Mouse (Mus musculus) embryonic facial prominence, embryonic 10.5 days (tissue): ENCODE results near the gene Cds1. TPM values are rescaled to one million over a fixed set of nuclear protein-coding genes. Genes with fewer than 3 reads are reported as not detected.

Experiments
- DNase-seq: peaks from one replicate; pipeline ENCODE4 v3.0.0-alpha.2; 2017; ENCODE audit warnings: low spot score
- H3K27ac ChIP-seq: fragments of 300-500 bp; sonication (generic); replicated peaks from 2 replicates; pipeline ENCODE4 v1.5.1; 2016; ENCODE audit warnings: mild to moderate bottlenecking
- H3K27me3 ChIP-seq: fragments of 300-500 bp; sonication (generic); replicated peaks from 2 replicates; pipeline ENCODE4 v1.6.1; 2016; ENCODE audit warnings: low read depth, mild to moderate bottlenecking; ENCODE audit not compliant: poor library complexity, severe bottlenecking
- H3K36me3 ChIP-seq: fragments of 300-500 bp; sonication (generic); replicated peaks from 2 replicates; pipeline ENCODE4 v1.6.1; 2016; ENCODE audit warnings: mild to moderate bottlenecking, moderate library complexity
- H3K4me1 ChIP-seq: fragments of 300-500 bp; sonication (generic); 2 replicates; pipeline ENCODE4 v1.6.1; 2016
- H3K4me3 ChIP-seq: fragments of 300-500 bp; sonication (generic); 2 replicates; pipeline ENCODE4 v1.5.1; 2016; ENCODE audit warnings: mild to moderate bottlenecking, moderate library complexity
- H3K9me3 ChIP-seq: fragments of 300-500 bp; sonication (generic); 2 replicates; pipeline ENCODE4 v1.6.1; 2016; ENCODE audit warnings: mild to moderate bottlenecking
- WGBS: fragments of 180-500 bp; shearing (Covaris S2); methylation state at CpG from one replicate; pipeline ENCODE4 v1.1.7; 2016; 5-methylcytosine and 5-hydroxymethylcytosine counted together
- polyA plus RNA-seq: library from polyadenylated mRNA; unstranded; fragments of >200 nt; fragmentation: Nextera tagmentation; extraction: Ambion mirVana; gene quantifications from 2 replicates; pipeline ENCODE4 v1.2.1, GENCODE M21; 2016

Cds1 gene
- polyA plus RNA-seq, 1 experiment from 2014 or later: 0.74 TPM

DNA sequence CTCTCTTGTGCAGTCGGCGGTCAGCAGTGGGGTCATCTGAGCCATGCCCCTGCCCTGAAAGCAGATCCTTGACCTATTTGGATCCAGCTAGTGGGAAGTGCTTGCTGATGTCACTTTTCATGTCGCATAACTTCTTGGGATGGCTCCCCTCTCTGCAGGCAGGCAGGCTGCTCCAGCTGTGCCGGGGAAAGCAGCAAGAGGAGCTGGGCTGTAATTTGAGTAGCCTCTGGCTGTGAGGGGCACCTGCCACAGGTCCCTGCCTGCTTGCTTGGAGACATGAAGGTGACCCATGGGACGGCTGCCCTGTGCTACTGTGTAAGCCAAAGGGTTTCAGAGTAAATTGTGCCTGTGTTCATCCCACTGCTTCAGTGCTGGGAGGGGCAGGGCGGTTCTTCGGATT lies 54.9 kb downstream of the Cds1 start:
- DNase-seq: peak; percentile 62
- Histone ChIP-seq H3K4me1 (peaks cover 48% of the 10 kb centered on the region), H3K27me3 (peaks cover 43% of the 10 kb centered on the region)

DNA sequence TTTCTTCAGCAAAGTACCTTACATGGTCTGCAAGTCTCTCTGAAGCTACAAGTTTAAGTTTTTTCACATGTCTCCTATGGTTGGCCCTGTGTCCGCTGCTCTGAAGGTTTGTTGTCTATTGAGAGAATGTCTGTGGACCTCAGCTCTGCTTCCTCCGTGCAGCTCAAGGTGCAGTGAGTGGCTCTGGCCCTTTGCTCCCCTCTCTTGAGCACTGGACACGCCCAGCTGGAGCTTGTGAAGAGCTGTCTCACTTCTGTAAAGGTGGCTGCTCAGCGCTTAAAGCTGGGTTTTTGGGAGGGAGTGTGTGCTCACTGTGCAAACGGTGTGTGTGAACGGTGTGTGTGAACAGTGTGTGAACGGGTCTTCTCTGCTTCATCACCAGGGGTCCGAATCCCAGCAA lies 56.1 kb downstream of the Cds1 start:
- no peak for DNase-seq

More for the DNA sequence above, 54.9 kb downstream of the Cds1 start:
- no peak overlapping the region for H3K4me3 ChIP-seq
- no peaks in the 10 kb centered on the region for H3K9me3 ChIP-seq
- no peak overlapping the region for H3K27ac ChIP-seq
- 10% methylated on average over 7 of the region's 7 CpGs for WGBS
- no peaks in the 10 kb centered on the region for H3K36me3 ChIP-seq

DNA sequence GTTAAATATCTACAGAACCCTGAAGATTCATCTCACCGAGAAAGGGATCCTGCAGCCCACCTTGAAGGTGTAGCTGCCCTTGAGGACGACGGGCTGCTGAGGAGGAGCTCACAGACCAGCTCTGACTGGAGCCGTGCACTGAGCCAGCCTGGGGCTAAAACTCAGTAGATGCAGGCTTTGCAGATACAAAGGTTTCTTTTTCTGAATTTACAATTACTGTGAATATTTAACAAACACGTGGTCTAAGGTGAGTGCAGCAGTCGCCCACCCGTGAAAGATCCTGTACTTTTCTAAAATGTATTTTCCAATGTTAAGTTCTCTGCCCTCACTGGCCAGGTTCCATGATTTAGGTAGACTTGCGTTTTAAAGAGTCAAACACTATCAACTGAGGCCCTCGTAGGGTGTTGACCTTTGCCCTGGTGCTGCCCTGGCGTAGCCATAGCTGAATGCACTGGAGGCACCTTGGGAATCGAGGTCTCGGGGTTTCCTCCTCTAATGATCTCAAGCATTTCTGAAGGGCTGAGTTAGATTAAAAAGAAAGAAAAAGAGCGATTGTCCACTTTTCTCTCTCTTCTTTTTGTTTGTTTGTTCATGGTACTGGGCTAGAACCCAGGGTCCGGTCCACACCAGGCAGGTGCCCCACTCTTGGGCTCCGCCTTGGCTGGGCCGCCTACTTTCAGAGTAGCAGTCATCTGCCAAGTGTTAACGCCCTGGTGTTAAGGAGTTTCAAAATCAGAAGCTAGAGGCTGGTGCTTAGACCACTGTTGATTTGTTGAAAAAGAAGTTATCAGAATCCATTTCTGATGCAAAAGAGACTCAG lies 56.8 kb downstream of the Cds1 start:
- Histone ChIP-seq H3K9me3 (no peaks in the 10 kb centered on the region), H3K36me3 (no peaks in the 10 kb centered on the region), H3K4me1 (peaks cover 61% of the 10 kb centered on the region), H3K27ac (no peak overlapping the region), H3K27me3 (peaks cover 57% of the 10 kb centered on the region), H3K4me3 (no peak overlapping the region)
- 42% methylated on average over 17 of the region's 17 CpGs for WGBS
- DNase-seq: no peak

More for the DNA sequence above, 56.1 kb downstream of the Cds1 start:
- H3K4me3 ChIP-seq: no peak overlapping the region
- H3K27ac ChIP-seq: no peak overlapping the region
- peaks cover 51% of the 10 kb centered on the region for H3K27me3 ChIP-seq
- WGBS: 68% methylated on average over 8 of the region's 8 CpGs
- H3K4me1 ChIP-seq: peaks cover 58% of the 10 kb centered on the region
- no peaks in the 10 kb centered on the region for H3K9me3 ChIP-seq
- no peaks in the 10 kb centered on the region for H3K36me3 ChIP-seq

DNA sequence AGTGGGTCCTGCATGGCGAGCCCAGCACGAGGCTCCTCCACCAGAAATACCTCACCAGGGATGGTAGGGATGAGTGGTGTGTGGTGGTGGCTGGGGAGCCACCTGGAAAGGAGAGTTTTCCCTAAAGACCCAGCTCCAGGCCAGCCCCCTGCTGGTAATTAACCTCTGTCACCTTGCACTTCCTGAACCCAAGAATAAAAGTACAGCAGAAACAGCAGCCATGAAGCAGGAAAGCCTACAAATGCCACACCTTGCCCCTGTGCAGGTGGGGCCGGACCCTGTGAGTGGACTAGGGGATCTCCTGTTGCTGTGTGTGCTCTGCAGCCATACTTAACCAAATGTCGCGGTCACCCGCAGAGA lies 57.4 kb downstream of the Cds1 start:
- Histone ChIP-seq H3K36me3 (no peaks in the 10 kb centered on the region), H3K27me3 (peaks cover 63% of the 10 kb centered on the region), H3K4me1 (peaks cover 63% of the 10 kb centered on the region), H3K4me3 (no peak overlapping the region), H3K9me3 (no peaks in the 10 kb centered on the region), H3K27ac (no peak overlapping the region)
- no peak for DNase-seq
- WGBS: 38% methylated on average over 6 of the region's 6 CpGs

DNA sequence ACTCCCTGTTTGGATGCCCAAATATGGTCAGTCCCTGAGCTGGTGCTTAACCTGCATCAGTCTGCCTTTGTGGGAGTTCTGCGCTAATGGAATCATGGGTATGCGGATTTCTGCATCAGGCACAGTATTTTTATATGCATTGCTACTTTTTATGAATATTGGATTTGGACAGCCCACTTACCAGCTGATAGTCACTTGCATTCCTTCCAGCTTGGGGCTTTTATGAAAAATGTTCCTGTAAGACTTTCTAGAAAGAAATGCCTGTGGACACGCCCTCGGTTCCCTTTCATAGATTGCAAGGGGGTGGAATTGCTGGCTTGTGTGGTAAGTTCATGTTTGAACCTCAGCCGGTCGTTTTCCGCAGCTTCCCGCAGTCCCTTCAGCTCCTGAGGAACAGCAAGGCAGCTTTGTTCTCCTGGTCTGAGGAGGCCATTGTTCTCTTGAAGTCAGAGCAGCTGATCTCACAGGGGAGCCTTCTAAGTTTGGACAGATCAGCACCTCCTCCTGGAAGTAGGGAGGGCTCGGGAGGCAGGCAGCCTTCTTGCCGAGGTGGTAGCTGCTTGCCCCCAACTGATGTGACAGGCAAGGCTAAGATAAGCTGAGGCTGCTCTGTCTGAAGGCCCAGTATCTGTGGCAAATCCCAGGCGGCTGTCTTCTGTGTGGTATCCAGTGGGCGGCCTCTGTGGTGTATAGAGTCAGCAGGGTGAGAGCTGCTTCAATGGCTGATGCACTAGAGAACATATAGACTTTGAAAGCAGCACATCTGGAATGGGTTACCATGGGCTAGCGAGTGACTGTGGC lies 60.4 kb downstream of the Cds1 start:
- 0 out of 2 replicates have a peak, but pooled peaks cover 2% of the 10 kb centered on the region for H3K36me3 ChIP-seq
- H3K4me1 ChIP-seq: peaks cover 56% of the 10 kb centered on the region
- H3K9me3 ChIP-seq: no peaks in the 10 kb centered on the region
- peak; percentile 45 for DNase-seq
- H3K27ac ChIP-seq: no peak overlapping the region; the same call in 1 of the 2 replicates
- peaks cover 63% of the 10 kb centered on the region for H3K27me3 ChIP-seq
- 19% methylated on average over 13 of the region's 13 CpGs for whole genome bisulfite sequencing
- no peak overlapping the region for H3K4me3 ChIP-seq

DNA sequence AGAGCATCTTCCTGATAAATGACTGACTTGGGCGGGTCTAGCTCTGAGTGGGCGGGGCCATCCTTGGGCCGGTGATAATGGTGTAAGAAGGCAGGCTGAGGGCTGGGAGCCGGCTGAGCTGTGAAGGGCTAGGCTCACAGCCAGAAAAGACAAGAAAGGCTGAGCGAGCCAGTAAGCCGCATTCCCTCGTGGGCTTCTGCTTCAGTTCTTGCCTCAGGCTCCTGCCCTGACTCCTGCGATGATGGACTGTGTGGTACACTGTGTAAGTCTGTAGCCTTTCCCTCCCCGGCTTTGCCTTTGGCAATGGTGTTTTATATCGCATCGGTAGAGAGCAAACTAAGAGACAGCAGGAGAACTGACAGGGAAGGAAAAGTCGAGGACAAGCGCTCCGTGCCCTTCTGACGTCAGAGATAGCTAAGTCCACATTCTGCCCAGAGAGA lies 61.6 kb downstream of the Cds1 start:
- H3K36me3 ChIP-seq: peaks cover 9% of the 10 kb centered on the region

DNA sequence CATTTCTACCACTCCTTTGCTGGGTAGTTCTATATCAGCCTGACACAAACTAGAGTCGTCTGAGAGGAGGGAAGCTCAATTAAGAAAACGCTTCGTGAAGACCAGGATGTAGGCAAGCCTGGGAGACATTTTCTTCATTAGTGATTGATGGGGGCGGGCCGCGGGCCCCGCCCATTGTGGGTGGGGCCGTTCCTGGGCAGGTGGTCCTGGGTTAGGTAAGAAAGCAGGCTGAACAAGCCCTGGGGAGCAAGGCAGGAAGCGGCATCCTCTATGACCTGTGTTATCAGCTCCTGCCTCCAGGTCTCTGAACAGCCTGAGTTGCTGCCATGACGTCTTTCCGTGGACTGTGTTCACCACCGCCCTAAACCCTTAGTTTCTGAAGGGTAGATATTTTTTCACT lies 62.5 kb downstream of the Cds1 start:
- peaks cover 47% of the 10 kb centered on the region for H3K27me3 ChIP-seq
- 34% methylated on average over 12 of the region's 12 CpGs for WGBS
- H3K4me3 ChIP-seq: no peak overlapping the region
- no peak overlapping the region for H3K27ac ChIP-seq
- H3K4me1 ChIP-seq: peaks cover 34% of the 10 kb centered on the region
- DNase-seq: no peak
- H3K9me3 ChIP-seq: no peaks in the 10 kb centered on the region
- peaks cover 18% of the 10 kb centered on the region for H3K36me3 ChIP-seq

More for the DNA sequence above, 61.6 kb downstream of the Cds1 start:
- Histone ChIP-seq H3K27me3 (peaks cover 51% of the 10 kb centered on the region), H3K9me3 (no peaks in the 10 kb centered on the region), H3K4me3 (peak overlapping the region; percentile 39), H3K27ac (no peak overlapping the region), H3K4me1 (peaks cover 44% of the 10 kb centered on the region)
- WGBS: 7% methylated on average over 15 of the region's 15 CpGs
- peak; percentile 60 for DNase-seq

DNA sequence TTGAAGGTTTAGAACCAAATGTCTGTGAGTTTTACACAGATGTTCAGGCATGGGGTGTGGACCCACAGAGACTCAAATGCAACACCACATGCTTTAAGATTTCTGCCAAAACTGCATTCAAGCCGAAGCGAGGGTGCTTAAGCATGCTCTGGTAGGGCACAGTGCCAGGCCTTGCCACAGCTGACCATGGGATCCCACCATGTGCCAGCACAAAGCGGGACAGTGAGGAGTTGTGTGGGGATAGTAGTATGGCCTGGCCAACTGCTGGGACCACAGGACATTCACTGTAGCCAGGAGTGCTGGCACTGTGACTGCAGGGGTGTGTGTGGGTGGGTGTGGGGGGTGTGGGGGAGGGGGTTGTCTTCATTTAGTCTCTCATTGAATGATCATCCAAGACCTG lies 64.0 kb downstream of the Cds1 start:
- peaks cover 30% of the 10 kb centered on the region for H3K4me1 ChIP-seq
- H3K9me3 ChIP-seq: no peaks in the 10 kb centered on the region
- H3K27me3 ChIP-seq: peaks cover 32% of the 10 kb centered on the region
- 94% methylated on average over 3 of the region's 3 CpGs for WGBS
- H3K4me3 ChIP-seq: no peak overlapping the region
- peaks cover 29% of the 10 kb centered on the region for H3K36me3 ChIP-seq
- H3K27ac ChIP-seq: no peak overlapping the region
- no peak for DNase-seq

DNA sequence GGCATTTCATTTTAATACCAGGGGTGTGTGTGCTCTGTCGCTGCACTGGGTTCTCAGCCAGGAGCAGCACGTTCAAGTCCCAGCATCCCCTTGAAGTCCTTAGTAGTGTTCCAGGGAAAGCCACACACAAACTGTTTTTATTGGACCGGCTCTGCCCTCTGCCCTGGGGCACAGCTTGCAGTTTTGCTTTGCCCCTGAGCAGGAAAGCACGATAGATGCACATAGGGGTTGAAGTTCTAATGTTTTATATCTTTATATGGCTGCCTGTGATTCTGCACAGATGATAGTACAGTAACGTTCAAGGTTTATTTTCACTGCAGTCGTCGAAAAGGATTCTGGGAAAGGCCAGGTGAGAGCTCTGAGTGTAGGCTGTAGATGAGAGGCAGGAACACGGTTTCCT lies 65.2 kb downstream of the Cds1 start:
- H3K4me1 ChIP-seq: peaks cover 25% of the 10 kb centered on the region
- H3K4me3 ChIP-seq: no peak overlapping the region
- peaks cover 20% of the 10 kb centered on the region for H3K27me3 ChIP-seq
- WGBS: 81% methylated on average over 8 of the region's 8 CpGs
- H3K36me3 ChIP-seq: peaks cover 38% of the 10 kb centered on the region
- no peaks in the 10 kb centered on the region for H3K9me3 ChIP-seq
- no peak overlapping the region for H3K27ac ChIP-seq
- no peak for DNase-seq

DNA sequence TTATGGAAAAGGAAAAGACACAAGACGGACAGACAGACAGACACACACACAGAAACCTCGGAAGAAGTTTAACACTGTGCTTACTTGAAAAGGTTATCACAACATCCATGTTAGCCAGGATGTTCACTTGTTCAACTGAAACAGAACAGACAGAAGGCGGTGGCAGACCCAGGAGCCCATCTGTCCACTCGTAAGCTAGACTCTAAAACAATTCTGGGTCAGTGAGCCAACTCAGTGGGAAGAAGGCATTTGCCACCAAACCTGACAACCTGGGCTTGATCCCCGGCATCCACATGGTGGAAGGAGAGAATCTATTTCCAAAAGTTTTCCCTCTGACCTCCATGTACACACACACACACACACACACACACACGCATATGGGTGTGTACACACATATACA lies 67.1 kb downstream of the Cds1 start:
- H3K4me1 ChIP-seq: peaks cover 13% of the 10 kb centered on the region
- no peak overlapping the region for H3K4me3 ChIP-seq
- no peak for DNase-seq
- H3K27ac ChIP-seq: no peak overlapping the region
- 91% methylated on average over 6 of the region's 6 CpGs for WGBS
- H3K36me3 ChIP-seq: peaks cover 57% of the 10 kb centered on the region
- H3K9me3 ChIP-seq: no peaks in the 10 kb centered on the region
- H3K27me3 ChIP-seq: peaks cover 7% of the 10 kb centered on the region; the same call in 1 of the 2 replicates

DNA sequence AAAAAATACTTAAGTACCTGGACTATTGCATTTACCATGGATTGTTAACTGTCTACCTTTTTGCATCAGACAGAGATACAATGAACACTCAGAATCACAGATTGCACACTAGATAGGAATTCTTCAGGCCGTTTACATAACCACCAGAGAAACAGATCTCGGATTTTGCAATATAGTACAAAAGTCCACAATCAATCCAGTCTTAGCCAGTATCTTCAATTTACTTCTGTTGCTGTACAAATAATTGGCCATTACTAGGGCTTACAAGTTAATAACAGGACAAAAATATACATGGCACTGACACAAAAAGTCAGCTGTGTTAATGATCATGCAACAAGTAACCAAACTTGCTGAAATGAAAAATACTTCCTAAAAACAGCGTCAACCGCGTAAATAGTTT lies 68.1 kb downstream of the Cds1 start:
- WGBS: 92% methylated on average over 5 of the region's 5 CpGs
- Histone ChIP-seq H3K36me3 (peaks cover 67% of the 10 kb centered on the region), H3K4me1 (peaks cover 7% of the 10 kb centered on the region; the same call in 1 of the 2 replicates), H3K27ac (no peak overlapping the region), H3K4me3 (no peak overlapping the region), H3K27me3 (no peaks in the 10 kb centered on the region), H3K9me3 (no peaks in the 10 kb centered on the region)
- DNase-seq: no peak

DNA sequence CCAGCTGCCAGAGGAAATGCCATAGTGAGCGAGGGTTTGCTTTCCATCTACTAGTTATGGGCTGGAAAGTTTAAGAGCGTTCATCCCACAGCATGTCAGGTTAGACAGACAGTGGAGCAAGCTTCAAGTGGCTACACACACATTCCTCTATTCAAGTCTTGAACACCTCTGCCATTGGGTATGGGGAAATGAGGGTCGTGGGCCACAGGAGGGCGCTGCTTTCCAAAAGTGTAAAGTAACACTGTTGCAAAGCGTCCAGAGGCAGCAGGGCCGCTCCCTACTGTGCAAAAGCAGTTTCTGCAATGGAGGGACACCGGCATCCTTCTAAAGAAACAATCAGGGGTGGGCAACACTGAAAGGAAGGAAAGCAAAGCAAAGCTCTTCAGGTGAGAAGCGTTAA lies 68.9 kb downstream of the Cds1 start:
- Histone ChIP-seq H3K27ac (no peak overlapping the region), H3K36me3 (peaks cover 75% of the 10 kb centered on the region), H3K4me1 (peaks cover 7% of the 10 kb centered on the region; the same call in 1 of the 2 replicates), H3K9me3 (no peaks in the 10 kb centered on the region), H3K27me3 (no peaks in the 10 kb centered on the region), H3K4me3 (no peak overlapping the region)
- DNase-seq: no peak
- WGBS: 62% methylated on average over 8 of the region's 8 CpGs
